Mouse (Mus musculus) neural tube, embryonic 10.5 days (tissue): ENCODE results near the gene Dgcr2.

Experiments used
- DNase-seq: peaks from one replicate; pipeline ENCODE4 v3.0.0-alpha.2; 2017; ENCODE audit warnings: low spot score; ENCODE audit errors: extremely low spot score

Dgcr2 gene

GRCm38 (mm10) chr16:17914307-17915249 lies 16.2 kb upstream of the Dgcr2 start, which contains the start of gene Gsc2:
TSS of gene Gsc2 (minus strand) at chr16:17915059.
- peak; percentile 55 for DNase-seq

DNA sequence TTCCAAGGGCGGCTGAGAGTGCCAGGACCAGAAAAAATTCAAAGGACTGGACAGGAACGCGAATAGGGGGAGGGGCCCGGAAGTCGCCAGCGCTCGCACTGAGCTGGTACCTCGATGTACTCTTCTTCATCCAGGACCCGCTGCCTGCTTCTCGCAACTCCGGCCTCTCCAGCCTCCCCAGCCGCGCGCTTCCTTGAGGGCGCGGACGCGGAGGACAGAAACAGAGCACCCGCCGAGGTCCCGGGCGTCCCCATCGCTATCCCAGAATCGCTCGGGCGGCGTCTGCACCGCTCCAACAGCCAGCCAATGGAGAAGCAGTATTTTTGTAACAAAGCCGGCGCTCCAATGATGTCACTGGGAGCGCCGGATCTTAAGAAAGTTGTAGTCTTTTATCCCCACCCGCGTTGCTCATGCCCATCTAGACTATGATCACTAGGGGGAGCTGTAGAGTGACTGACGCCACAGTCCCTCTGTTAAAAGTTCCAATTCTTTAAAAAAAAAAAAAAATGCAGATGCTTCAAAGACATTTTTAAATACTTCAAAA lies 12.8 kb upstream of the Dgcr2 start, which contains the start of gene Ess2:
Ess2 (minus strand) TSS at position 297 of the 544 bp plus-strand sequence.
- peak; percentile 85 for DNase-seq

GRCm38 (mm10) chr16:17896091-17896490 lies 2.3 kb downstream of the Dgcr2 start:
- no peak for DNase-seq

GRCm38 (mm10) chr16:17893923-17894322 lies 4.4 kb downstream of the Dgcr2 start, which contains the start of gene Tssk1:
TSS of gene Tssk1 (plus strand) at chr16:17894223.
- no peak for DNase-seq

DNA sequence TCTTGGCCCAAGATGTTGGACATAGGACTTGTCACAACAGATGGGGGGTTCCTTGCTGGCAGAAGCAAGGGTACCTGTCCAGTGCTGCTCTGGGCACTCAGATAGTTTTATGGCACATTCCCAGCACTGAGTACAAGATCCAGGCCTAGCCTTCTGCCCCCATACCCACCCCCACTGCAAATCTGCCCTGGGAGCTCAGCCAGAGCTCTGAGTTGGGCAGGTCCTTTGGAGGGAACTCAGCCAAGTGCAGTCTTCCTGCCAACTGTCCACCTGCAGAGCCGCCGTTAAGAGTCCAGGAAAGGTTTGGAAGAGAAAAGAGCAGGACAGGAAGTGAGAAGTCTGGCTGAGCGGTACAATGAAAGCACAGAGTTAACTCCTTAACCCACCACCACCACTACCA lies 5.8 kb downstream of the Dgcr2 start:
- DNase-seq, result no peak

DNA sequence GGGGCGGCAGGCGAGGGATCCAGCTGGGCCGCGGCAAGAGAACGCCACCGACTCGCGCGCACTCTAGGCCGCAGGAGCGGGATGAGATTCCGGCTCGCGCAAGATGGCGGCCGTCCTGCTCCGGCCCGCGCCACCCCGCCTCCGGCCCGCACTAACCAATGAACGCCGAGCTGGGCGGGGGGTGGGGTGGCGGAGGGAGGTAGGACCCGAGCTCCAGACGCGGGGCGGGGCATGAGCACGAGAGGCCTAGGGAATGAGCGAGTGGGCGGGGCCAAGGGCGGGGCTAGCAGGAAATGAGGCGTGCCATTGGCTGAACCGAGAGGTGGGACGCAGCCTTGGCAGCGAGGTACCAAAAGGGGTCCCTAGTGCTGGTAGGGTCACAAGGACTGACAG lies 6.8 kb downstream of the Dgcr2 start, which contains the start of gene Gm20518:
Gm20518 (minus strand) TSS at position 105 of the 393 bp plus-strand sequence.
- peak; percentile 99 for DNase-seq

- DNase-seq, result no peak
Observed at GRCm38 (mm10) chr16:17890917-17891566, 7.3 kb downstream of the Dgcr2 start.

DNA sequence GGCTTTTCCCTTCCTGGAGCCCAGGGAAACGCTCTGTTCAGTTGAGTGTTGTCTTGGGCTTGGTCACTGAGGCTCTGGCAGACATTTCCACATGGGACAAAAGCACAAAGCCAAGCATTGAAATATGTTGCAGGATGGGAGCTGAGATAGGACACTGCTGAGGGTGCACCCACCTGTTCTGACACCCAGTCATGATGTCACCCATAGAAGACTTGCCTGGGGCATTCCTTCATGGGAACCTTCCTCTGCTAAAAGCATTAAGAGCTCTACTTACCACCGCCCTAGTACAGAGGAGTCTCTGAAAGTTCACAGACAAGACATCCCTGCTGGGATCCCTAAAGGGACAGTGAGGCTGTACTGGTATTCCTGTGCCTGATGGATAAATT lies 8.0 kb downstream of the Dgcr2 start:
- no peak for DNase-seq

GRCm38 (mm10) chr16:17889689-17890341 lies 8.5 kb downstream of the Dgcr2 start:
- DNase-seq, result no peak

DNA sequence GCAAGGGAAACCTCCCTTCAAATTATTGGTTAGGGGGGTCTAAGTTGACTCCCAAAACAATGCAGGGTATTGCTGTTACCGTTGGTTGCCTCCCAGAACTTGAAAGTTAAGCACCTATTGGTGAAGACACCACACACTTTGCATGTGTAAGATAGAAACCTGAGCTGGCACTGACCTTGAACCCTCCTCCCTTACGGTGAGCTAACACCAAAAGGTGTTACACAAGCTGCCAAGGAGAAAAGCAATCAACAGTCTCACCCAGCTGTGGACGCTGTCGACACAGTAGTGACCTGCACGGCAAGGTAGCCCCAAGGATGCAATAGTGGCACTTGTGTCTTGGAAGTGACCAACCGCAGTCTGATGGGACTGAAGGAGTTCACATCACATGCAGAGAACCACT lies 14.2 kb downstream of the Dgcr2 start:
- no peak for DNase-seq

DNA sequence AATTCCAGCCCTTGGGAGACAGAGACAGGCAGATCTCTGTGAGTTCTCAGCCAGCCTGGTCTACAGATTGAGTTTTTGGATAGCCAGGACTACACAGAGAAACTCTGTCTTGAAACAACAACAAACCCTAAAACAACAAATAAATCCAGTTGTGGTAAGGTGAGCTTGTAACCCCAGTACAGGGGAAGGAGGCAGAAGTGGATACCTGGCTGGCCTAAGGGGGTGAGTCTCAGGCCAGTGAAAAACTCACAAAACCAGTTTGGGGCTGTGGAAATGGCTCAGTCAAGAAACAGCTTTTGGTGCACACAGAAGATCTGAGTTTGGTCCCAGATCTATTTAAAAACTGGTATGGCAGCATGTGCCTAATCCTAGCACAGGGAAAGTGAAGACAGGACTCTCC lies 16.2 kb downstream of the Dgcr2 start:
- DNase-seq, result no peak

DNA sequence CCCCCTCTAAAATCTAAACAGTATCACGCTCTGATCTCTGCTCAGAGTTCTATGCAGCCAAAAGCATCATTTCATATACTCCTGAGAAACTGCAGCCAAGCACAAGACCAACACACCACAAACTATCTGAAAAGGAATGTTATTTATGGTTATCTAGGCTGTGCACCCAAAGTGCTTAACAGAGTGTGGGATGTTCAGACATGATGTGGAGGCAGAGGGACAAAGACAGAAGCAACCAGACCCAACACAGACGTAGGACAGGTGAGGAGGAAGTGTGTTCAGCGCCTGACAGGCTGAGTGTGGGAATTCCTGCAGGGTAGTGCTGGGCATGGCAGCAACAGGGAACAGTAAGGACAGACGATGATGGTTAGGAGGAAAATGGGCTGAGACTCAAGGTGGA lies 18.8 kb downstream of the Dgcr2 start:
- DNase-seq, result no peak

DNA sequence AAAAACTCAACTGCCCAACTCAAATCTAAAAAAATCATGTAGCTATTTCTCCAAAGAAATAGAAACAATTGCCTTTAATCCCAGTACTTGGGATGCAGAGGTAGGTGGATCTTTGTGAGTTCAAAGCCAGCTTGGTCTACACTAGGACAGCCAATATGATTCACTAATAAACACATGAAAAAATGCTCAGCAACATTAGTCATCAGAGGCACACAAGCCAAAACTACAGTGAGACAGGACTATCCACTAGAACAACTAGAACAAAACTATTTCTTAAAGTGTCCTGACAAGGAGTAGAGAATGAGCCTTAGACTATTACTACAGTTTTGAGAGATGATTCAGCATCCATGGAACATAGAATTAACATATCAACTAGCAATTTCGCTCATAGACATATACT lies 22.3 kb downstream of the Dgcr2 start:
- DNase-seq, result no peak

- DNase-seq, result no peak
Observed at GRCm38 (mm10) chr16:17875174-17875573, 23.2 kb downstream of the Dgcr2 start.

DNA sequence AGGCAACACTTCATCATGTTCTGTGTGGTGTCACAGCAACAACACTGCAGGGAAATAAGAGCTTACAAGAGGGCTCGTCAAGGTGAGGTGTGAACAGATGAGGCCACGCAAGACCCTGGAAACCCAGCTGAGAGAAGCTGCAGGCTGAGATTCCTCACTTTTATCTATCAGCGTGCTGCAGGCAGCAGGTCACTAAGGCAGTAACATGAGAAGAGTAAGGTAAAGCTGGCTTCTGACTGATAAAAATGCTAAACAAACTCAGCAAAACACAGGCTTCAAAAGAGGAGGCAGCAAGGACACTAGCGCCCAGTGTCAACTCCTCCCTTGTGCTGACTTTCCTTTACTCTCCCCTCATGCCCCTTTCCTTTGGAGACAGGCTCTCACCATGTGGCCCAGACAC lies 25.4 kb downstream of the Dgcr2 start:
- DNase-seq, result no peak

DNA sequence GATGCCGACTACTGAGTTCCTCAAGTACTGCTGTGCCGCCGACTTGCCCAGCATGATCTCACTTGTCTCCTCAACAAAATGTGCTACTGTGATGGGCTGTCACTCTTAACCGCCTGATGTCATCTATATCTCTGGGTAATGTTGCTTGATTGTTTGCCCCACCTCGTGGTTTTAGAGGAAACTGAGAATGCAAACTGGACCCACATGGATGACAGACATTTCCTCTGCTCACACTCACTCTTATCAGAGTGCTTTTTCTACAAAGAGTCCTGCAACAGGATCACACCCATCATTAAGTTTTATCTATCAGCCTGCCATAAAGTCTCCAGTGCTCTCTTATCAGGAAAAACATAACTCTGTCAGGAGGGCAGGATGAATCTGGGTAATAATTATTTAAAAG lies 27.1 kb downstream of the Dgcr2 start:
- DNase-seq, result no peak

DNA sequence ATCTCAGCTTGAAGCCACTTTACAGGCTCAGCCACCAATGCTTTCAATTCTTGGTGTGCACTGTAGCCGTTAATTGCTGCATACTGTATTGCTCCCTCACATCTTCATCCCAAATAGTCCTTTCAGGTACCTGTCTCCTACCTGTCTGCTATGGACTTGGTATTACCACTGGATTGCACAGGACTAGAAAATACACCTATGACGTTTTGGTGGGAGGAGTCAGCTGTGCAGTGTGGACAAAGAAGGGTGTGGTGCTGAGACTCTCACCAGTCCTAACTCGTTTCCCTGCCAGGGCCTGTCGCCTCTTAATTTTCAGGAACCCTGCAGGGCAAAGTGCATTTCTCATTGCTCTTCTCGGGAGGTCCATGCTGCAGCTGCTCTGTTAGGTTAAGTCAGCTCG lies 32.6 kb downstream of the Dgcr2 start:
- DNase-seq, result no peak

DNA sequence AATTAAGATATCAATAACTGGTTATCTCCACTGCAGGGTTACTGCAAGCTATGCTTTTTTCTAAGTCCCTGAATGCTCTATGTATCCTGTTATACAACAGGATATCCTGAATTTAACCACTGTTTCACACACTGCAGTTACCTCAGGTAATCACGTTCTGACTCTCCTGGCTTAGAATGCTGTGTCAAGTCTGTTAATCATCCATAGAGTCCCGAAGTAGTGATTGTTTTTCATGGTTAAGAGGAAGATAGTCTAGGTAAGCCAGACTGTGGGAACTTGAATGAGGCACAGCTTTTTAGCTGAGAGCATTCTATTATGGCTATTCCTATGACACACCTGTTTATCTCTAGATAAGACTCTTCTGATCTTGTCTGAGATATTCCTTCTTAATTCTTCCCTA lies 33.1 kb downstream of the Dgcr2 start:
- DNase-seq, result no peak

- DNase-seq, result no peak
Observed at GRCm38 (mm10) chr16:17858592-17858991, 39.8 kb downstream of the Dgcr2 start.

DNA sequence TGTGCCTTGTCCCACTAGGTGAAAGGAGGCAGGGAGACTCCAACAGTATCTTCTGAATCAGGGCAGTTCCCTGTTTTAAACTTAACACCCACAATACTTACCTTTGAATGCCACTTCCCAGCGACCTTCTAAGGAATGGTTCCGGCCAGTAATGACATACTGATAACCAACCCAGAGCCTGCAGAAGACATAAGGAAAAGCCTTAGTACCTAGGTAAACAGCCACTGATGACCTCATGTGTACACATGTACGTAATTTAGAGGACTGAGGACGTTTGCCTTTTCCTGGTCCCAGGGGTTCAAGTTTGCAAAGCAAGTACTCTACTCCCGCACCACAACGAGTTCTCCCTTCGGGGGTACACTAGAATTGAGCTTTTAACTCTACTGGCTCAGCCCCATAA lies 41.2 kb downstream of the Dgcr2 start:
- DNase-seq, result no peak

GRCm38 (mm10) chr16:17853263-17853662 lies 45.1 kb downstream of the Dgcr2 start:
- no peak for DNase-seq

DNA sequence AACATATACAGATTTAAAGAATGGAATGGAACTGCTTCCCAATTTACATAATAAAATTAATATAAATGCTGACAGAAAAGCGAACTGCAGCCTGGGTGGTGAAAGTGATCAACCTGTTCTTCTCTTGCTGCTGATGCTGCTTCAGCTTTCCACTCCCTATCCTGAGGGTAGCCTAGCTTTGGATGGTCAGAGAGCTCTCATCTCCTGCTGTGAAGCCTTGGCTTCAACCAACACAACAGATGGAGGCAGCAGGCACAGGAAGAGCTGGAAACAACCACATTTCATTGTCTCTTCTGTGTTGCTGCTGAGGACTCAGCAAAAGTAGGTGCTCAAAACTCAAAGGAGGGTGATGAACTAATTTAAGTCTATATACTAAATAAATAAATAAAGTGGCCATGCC lies 46.5 kb downstream of the Dgcr2 start:
- DNase-seq, result no peak
